Mouse (Mus musculus) myocyte (in vitro differentiated cells): ENCODE results near the gene Atxn1l. TPM values are rescaled to one million over a fixed set of nuclear protein-coding genes. Genes with fewer than 3 reads are reported as not detected.

Experiments
- H3K27me3 ChIP-seq: one replicate; pipeline ENCODE4 v1.6.1; 2011; ENCODE audit not compliant: control insufficient read depth, insufficient read depth, insufficient read length
- H3K36me3 ChIP-seq: one replicate; pipeline ENCODE4 v1.6.1; 2011; ENCODE audit not compliant: control insufficient read depth, insufficient read depth
- H3K4me2 ChIP-seq: one replicate; pipeline ENCODE4 v1.6.1; 2011; ENCODE audit warnings: low read depth, control low read depth
- H3K4me3 ChIP-seq: one replicate; pipeline ENCODE4 v1.5.1; 2011; ENCODE audit warnings: mild to moderate bottlenecking, control low read depth, moderate library complexity
- H3K79me2 ChIP-seq: one replicate; pipeline ENCODE4 v1.6.1; 2011; ENCODE audit not compliant: control insufficient read depth, insufficient read depth
- H3ac ChIP-seq: one replicate; pipeline ENCODE4 v1.6.1; 2011; ENCODE audit not compliant: control insufficient read depth, insufficient read length
- CEBPB ChIP-seq: IDR thresholded peaks from 2 replicates; pipeline ENCODE4 v1.6.1; 2011; ENCODE audit warnings: mild to moderate bottlenecking, moderate library complexity; ENCODE audit not compliant: poor library complexity, insufficient read depth, severe bottlenecking
- E2F4 ChIP-seq: IDR thresholded peaks from one replicate; pipeline ENCODE4 v1.6.1; 2011; ENCODE audit warnings: mild to moderate bottlenecking, control low read depth, moderate library complexity; ENCODE audit not compliant: insufficient read depth
- MAX ChIP-seq: IDR thresholded peaks from one replicate; pipeline ENCODE4 v1.6.1; 2011; ENCODE audit warnings: low read depth, mild to moderate bottlenecking, control low read depth
- MYOD1 ChIP-seq, 3 experiments: IDR thresholded peaks; one replicate each; pipeline ENCODE4 v1.6.1; 2011; ENCODE audit warnings: control low read depth in 2 of 3, low read depth in 2 of 3, mild to moderate bottlenecking in 2 of 3, moderate library complexity in 1 of 3; ENCODE audit not compliant: insufficient read length in 2 of 3, control insufficient read depth in 1 of 3
- MYOG ChIP-seq, 3 experiments: IDR thresholded peaks; one replicate each; pipeline ENCODE4 v1.6.1; 2011; ENCODE audit warnings: control low read depth in 2 of 3, low read depth in 2 of 3, mild to moderate bottlenecking in 2 of 3; ENCODE audit not compliant: insufficient read length in 2 of 3, control insufficient read depth in 1 of 3, insufficient read depth in 1 of 3
- POLR2A ChIP-seq: IDR thresholded peaks from one replicate; pipeline ENCODE4 v1.6.1; 2011; ENCODE audit warnings: low read depth, mild to moderate bottlenecking, control low read depth, moderate library complexity; ENCODE audit not compliant: insufficient read length
- POLR2AphosphoS2 ChIP-seq: IDR thresholded peaks from one replicate; pipeline ENCODE4 v1.6.1; 2011; ENCODE audit warnings: low read depth, control low read depth; ENCODE audit not compliant: insufficient read length
- REST ChIP-seq: IDR thresholded peaks from one replicate; pipeline ENCODE4 v1.6.1; 2011; ENCODE audit warnings: mild to moderate bottlenecking, control low read depth, moderate library complexity; ENCODE audit not compliant: insufficient read depth, insufficient read length
- SRF ChIP-seq: IDR thresholded peaks from one replicate; pipeline ENCODE4 v1.6.1; 2011; ENCODE audit warnings: low read depth; ENCODE audit not compliant: control insufficient read depth, insufficient read length
- TCF12 ChIP-seq: IDR thresholded peaks from one replicate; pipeline ENCODE4 v1.6.1; 2011; ENCODE audit warnings: mild to moderate bottlenecking, control low read depth; ENCODE audit not compliant: poor library complexity, insufficient read depth, severe bottlenecking
- TCF3 ChIP-seq: IDR thresholded peaks from one replicate; pipeline ENCODE4 v1.6.1; 2011; ENCODE audit warnings: low read depth, control low read depth; ENCODE audit not compliant: insufficient read length
- USF1 ChIP-seq: IDR thresholded peaks from one replicate; pipeline ENCODE4 v1.6.1; 2011; ENCODE audit warnings: low read depth, mild to moderate bottlenecking, control low read depth, moderate library complexity
- polyA plus RNA-seq: library from polyadenylated mRNA; unstranded; fragments of >200 nt; fragmentation: generic; extraction: Trizol; gene quantifications from one replicate; pipeline ENCODE4 v1.2.1, GENCODE M21; 2012; ENCODE audit warnings: missing spikeins

The Atxn1l gene
- polyA plus RNA-seq, 1 experiment, result 11.0 TPM

DNA sequence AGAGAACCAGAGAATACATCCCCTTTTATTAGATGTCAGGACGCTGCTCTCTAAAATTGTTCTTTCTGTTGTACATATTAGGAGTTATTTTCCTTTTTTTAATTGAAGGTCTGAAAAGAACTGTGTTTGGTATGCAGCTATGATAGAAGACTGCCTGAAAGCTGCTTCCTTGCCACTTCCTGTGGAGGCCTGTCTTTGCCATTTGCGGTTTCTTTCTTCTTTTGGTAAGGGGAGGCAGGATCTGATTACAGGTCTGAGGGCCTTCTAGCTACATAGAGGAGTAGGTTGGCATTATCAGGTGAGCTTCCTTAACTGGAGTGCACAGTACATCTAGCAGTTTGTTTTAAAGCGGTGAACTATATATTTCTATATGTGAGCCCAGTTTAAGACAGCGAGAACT, 29.6 kb downstream of the Atxn1l start:
- Histone ChIP-seq H3K4me2 (no peak overlapping the region), H3K36me3 (peaks cover 28% of the 10 kb centered on the region)
- TF ChIP-seq TCF12, result no peak
- TF ChIP-seq MYOG (IDR thresholded peaks at IDR 0.05; ENCODE audit: control insufficient read depth in 1 of 3, insufficient read depth in 1 of 3, insufficient read length in 2 of 3, low read depth in 2 of 3), result no peak
- no peak for TF ChIP-seq TCF3
- no peak for TF ChIP-seq MYOD1 (IDR thresholded peaks at IDR 0.05; ENCODE audit: control insufficient read depth in 1 of 3, insufficient read length in 2 of 3, low read depth in 2 of 3)
- no peak for TF ChIP-seq POLR2AphosphoS2
- TF ChIP-seq USF1, result no peak
- TF ChIP-seq REST, result no peak
- no peak for TF ChIP-seq SRF
- no peak for TF ChIP-seq E2F4
- no peak for TF ChIP-seq CEBPB
- TF ChIP-seq MAX, result no peak

DNA sequence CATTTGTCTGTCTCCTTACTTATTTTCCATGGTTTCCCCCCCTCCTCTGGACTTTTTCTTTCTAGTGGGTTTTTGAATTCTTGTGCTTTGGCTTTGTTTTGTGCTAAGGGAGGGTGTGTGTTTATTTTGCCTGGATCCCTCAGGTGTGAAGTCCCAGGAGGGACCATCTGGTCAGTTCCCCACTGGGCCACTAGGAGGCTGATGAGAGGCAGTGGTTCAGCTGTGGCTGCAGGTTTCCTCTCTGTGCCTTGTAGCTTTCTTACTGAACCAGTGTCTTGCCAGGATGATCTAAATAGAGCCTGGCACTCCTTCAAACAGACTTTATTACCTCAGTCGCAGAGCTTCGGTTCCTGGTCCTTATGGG, 30.7 kb downstream of the Atxn1l start:
- peaks cover 27% of the 10 kb centered on the region for H3K36me3 ChIP-seq
- no peaks in the 10 kb centered on the region for H3K79me2 ChIP-seq
- H3K4me2 ChIP-seq, result peak overlapping the region; percentile 78
- H3K4me3 ChIP-seq, result peak overlapping the region; percentile 39
- H3K27me3 ChIP-seq, result no peaks in the 10 kb centered on the region
- TF ChIP-seq CEBPB, result no peak
- TF ChIP-seq E2F4, result no peak
- TF ChIP-seq SRF, result no peak
- no peak for TF ChIP-seq MAX
- TF ChIP-seq MYOG (IDR thresholded peaks at IDR 0.05; ENCODE audit: control insufficient read depth in 1 of 3, insufficient read depth in 1 of 3, insufficient read length in 2 of 3, low read depth in 2 of 3), result peak in 1 of 3 experiments; percentile 18
- TF ChIP-seq USF1, result no peak
- no peak overlapping the region for H3ac ChIP-seq

More for the DNA sequence above, 29.6 kb downstream of the Atxn1l start:
- Histone ChIP-seq H3K27me3 (no peaks in the 10 kb centered on the region), H3K79me2 (no peaks in the 10 kb centered on the region), H3K4me3 (no peak overlapping the region), H3ac (no peak overlapping the region)

DNA sequence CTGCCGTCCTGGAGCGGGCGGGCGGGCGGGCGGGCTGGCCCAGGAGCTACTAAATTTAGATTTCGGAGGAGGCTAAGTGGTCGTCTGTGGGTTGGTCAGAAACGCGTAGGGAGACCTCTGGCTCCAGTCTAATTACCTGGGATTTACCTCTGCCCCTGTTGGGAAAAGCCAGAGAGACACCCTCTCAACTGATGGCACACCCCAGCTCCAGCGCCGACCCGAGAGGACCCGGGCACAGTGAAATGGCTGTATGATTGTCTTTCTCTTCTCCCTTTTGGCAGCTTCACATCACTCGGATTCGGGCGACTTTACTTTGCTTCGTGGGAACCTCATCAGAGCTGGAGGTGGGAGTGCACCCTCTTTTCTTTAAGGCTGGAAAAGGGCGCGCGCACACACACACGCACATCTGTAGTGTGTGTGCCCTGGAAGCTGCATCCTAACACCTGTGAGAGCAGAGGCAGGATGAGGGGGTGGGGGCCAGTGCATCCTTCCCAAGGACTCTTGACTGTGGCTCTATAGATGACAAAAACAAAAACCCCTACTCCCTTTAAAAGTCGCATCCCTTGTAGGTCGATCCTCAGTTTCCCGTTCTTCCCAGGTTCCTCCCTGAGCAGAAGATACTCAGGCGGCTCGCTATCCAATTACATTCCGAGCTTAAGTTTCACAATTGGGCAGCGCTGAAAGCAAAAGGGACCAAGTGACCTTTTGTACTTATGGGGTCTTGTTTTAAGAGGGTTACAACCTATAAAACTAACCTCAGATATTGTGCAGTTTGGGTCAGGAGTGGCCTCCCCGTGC, 31.3 kb downstream of the Atxn1l start:
- Histone ChIP-seq H3K4me3 (peak overlapping the region; percentile 39), H3K4me2 (peak overlapping the region; percentile 78), H3K36me3 (peaks cover 23% of the 10 kb centered on the region), H3ac (peak overlapping the region; percentile 49), H3K27me3 (no peaks in the 10 kb centered on the region), H3K79me2 (no peaks in the 10 kb centered on the region)
- TF ChIP-seq TCF3 (no peak), USF1 (no peak), TCF12 (no peak), MYOD1 (IDR thresholded peaks at IDR 0.05; ENCODE audit: control insufficient read depth in 1 of 3, insufficient read length in 2 of 3, low read depth in 2 of 3) (no peak), E2F4 (no peak), SRF (no peak), POLR2A (no peak), MYOG (IDR thresholded peaks at IDR 0.05; ENCODE audit: control insufficient read depth in 1 of 3, insufficient read depth in 1 of 3, insufficient read length in 2 of 3, low read depth in 2 of 3) (no peak), POLR2AphosphoS2 (no peak), MAX (no peak), REST (no peak), CEBPB (no peak)

DNA sequence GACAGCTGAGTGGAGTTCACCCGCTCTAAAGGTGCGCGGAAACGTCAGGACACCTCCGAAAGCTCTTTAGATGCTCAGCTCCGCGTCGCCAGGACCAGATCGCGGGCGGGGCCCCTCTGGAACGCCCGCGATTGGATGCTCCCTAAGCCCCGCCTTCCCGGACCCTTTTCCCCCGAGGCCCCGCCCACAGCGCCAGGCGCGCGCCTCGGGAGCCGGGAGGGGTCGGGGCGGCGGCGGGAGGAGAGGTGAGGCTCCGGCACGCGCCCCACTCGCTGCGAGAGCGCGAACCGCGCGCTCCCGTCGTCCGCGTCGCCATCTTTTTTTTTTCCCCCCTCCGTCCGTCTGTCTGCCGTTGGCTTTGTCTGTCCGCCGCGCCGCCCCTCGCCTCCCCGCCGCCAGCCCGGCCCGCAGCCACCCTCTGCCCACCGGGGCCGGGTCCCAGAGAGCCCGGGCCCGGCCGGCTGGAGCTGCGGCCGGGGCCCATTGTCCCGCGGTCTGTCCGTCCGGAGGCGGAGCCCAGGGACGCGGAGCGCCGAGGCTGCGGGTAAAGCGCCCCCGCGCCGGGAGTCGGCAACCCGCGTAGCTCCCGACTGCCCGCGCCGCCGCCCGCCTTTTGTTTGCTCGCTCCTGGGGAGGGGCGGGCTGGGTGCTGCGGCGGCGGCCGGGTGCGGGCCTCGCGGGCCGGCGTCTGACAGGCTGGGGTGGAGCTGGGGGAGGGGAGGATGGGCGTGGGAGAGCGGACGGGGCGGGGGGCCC, 32.0 kb downstream of the Atxn1l start, which contains the start of gene Zfp821:
Zfp821 (plus strand) TSS at position 227 of the 756 bp plus-strand sequence.
- H3K27me3 ChIP-seq, result no peaks in the 10 kb centered on the region
- H3ac ChIP-seq, result peak within 1 kb of the TSS; percentile 49
- peaks cover 17% of the 10 kb centered on the region for H3K36me3 ChIP-seq
- peak; percentile 59 for TF ChIP-seq POLR2AphosphoS2
- TF ChIP-seq E2F4, result no peak
- TF ChIP-seq MAX, result no peak
- TF ChIP-seq TCF3, result no peak
- peak; percentile 79 for TF ChIP-seq POLR2A
- peak within 1 kb of the TSS; percentile 97 for H3K4me2 ChIP-seq
- H3K79me2 ChIP-seq, result no peaks in the 10 kb centered on the region
- peak within 1 kb of the TSS; percentile 39 for H3K4me3 ChIP-seq
